20 mouse cellular contexts compared by ENCODE assay signal in the genomic region with DNA sequence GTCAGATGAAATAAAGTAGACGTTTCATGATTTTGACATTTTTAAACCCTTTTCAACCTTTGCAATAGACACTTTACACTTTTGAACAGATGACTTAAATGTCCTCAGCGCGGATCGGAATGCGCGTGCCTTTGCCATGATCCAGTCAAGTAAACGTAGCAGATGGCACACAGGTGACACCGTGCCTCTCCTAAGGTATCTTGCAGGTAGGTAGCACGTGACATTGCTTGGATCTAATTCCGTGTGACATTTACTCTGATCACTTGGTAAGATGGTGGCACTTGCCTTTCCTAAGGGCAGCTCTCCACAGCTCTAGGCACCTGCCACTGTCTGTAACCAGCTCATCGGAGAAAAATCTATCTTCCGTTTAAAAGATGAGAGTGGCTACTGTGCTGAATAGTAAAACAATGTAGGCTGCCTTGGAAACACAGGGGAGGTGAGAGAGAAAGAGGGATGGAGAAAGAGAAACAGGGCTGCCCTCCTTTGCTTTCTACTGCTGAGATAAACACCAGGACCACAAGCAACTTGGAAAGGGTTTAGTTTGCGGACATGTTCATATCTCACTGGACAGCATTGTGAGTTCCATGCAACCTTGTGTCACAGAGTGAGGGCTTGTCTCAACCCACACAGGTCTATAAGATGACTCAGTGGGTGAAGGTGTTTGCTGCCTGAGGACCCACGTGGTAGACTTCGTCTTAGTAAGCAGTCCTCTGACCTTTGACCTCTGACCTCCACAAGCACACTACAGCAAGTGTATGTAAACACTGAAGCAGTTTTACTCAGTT.
DNase-seq lines count a peak whose midpoint lies in the region; ATAC-seq and TF ChIP-seq lines count a peak whose summit lies in the region.
"Had no signal": no experiment of that assay in that cellular context is flagged by ENCODE, and none has a peak within 500 bp of the region (broad histone marks: within the 10 kb centered on the region; RNA-seq: fewer than 3 reads in every experiment).

No protein-coding gene starts in this region.

- 83% methylated on average over 15 of the region's 15 CpGs for WGBS in kidney, adult 2 months
- 78% methylated on average over 15 of the region's 15 CpGs for WGBS in hindbrain, embryonic 14.5 days
- whole genome bisulfite sequencing in lung, postnatal 0 days = 74% methylated on average over 15 of the region's 15 CpGs

- no peak overlapping the region for H3K27ac ChIP-seq in kidney, adult 2 months (ENCODE audit: insufficient read depth, low read depth, low read length)
- no peak overlapping the region for H3K27ac ChIP-seq in hindbrain, embryonic 14.5 days
- no peak overlapping the region for H3K27ac ChIP-seq in lung, postnatal 0 days (ENCODE audit: low read length)
- H3K27ac ChIP-seq: embryonic facial prominence, embryonic 12.5 days; forebrain, embryonic 12.5 days; heart, embryonic 13.5 days had no signal

- H3K9ac ChIP-seq in hindbrain, embryonic 14.5 days = no peak overlapping the region
- H3K9ac ChIP-seq in lung, postnatal 0 days (replicated peaks; ENCODE audit: low read depth) = no peak overlapping the region
- H3K9ac ChIP-seq: embryonic facial prominence, embryonic 12.5 days; forebrain, embryonic 12.5 days; heart, embryonic 13.5 days had no signal

- H3K4me1 ChIP-seq in megakaryocyte, embryonic 14.5 days = no peaks in the 10 kb centered on the region
- no peaks in the 10 kb centered on the region for H3K4me1 ChIP-seq in kidney, adult 2 months (ENCODE audit: control insufficient read depth, insufficient read depth, low read length)
- H3K4me1 ChIP-seq in hindbrain, embryonic 14.5 days (replicated peaks; ENCODE audit: control insufficient read depth, insufficient read depth, low read length) = no peaks in the 10 kb centered on the region
- H3K4me1 ChIP-seq in lung, postnatal 0 days (ENCODE audit: insufficient read depth, low read depth, low read length) = no peaks in the 10 kb centered on the region
- H3K4me1 ChIP-seq: embryonic facial prominence, embryonic 12.5 days; forebrain, embryonic 12.5 days; heart, embryonic 13.5 days had no signal

- no peak for ATAC-seq in megakaryocyte, adult 5-6 weeks (ENCODE audit: poor library complexity, severe bottlenecking)
- ATAC-seq in hindbrain, embryonic 14.5 days (ENCODE audit: low FRiP score) = no peak
- ATAC-seq in lung, postnatal 0 days = no peak
- ATAC-seq: forebrain, embryonic 16.5 days; hindbrain, embryonic 16.5 days; inflammation-experienced regulatory T-cells, adult 6 months had no signal

- no peaks in the 10 kb centered on the region for H3K27me3 ChIP-seq in megakaryocyte, embryonic 14.5 days (replicated peaks)
- H3K27me3 ChIP-seq in kidney, adult 2 months (replicated peaks; ENCODE audit: control insufficient read depth, insufficient read depth, low read length) = no peaks in the 10 kb centered on the region
- no peaks in the 10 kb centered on the region for H3K27me3 ChIP-seq in hindbrain, embryonic 14.5 days (ENCODE audit: control insufficient read depth, insufficient read depth, low read length)
- no peaks in the 10 kb centered on the region for H3K27me3 ChIP-seq in lung, postnatal 0 days (replicated peaks; ENCODE audit: insufficient read depth, low read length)
- H3K27me3 ChIP-seq: embryonic facial prominence, embryonic 12.5 days; forebrain, embryonic 12.5 days; heart, embryonic 13.5 days had no signal

- peak overlapping the region; percentile 70 for H3K4me3 ChIP-seq in megakaryocyte, embryonic 14.5 days (replicated peaks)
- H3K4me3 ChIP-seq in kidney, adult 2 months (ENCODE audit: insufficient read depth, low read depth, low read length) = no peak overlapping the region
- H3K4me3 ChIP-seq in hindbrain, embryonic 14.5 days (replicated peaks; ENCODE audit: low read length) = no peak overlapping the region
- H3K4me3 ChIP-seq in lung, postnatal 0 days (ENCODE audit: low read depth, low read length) = no peak overlapping the region
- H3K4me3 ChIP-seq: embryonic facial prominence, embryonic 12.5 days; forebrain, embryonic 12.5 days; heart, embryonic 13.5 days had no signal

- H3K36me3 ChIP-seq in megakaryocyte, embryonic 14.5 days (replicated peaks; ENCODE audit: low read length) = no peaks in the 10 kb centered on the region
- no peaks in the 10 kb centered on the region for H3K36me3 ChIP-seq in kidney, adult 2 months (ENCODE audit: control insufficient read depth, insufficient read depth, low read length)
- H3K36me3 ChIP-seq in hindbrain, embryonic 14.5 days (replicated peaks; ENCODE audit: control insufficient read depth, insufficient read depth) = no peaks in the 10 kb centered on the region
- no peaks in the 10 kb centered on the region for H3K36me3 ChIP-seq in lung, postnatal 0 days (ENCODE audit: insufficient read depth, low read length)
- H3K36me3 ChIP-seq: embryonic facial prominence, embryonic 12.5 days; forebrain, embryonic 12.5 days; G1E; heart, embryonic 13.5 days had no signal

- peaks cover 40% of the 10 kb centered on the region for H3K9me3 ChIP-seq in megakaryocyte, embryonic 14.5 days
- no peaks in the 10 kb centered on the region for H3K9me3 ChIP-seq in hindbrain, embryonic 14.5 days (ENCODE audit: control insufficient read depth, low read length)
- H3K9me3 ChIP-seq in lung, postnatal 0 days (ENCODE audit: low read length) = no peaks in the 10 kb centered on the region
- H3K9me3 ChIP-seq: embryonic facial prominence, embryonic 12.5 days; forebrain, embryonic 12.5 days; heart, embryonic 13.5 days had no signal

- no peak overlapping the region for H3K4me2 ChIP-seq in hindbrain, embryonic 14.5 days (replicated peaks)
- H3K4me2 ChIP-seq in lung, postnatal 0 days (replicated peaks; ENCODE audit: low read depth, low read length) = no peak overlapping the region
- H3K4me2 ChIP-seq: embryonic facial prominence, embryonic 12.5 days; forebrain, embryonic 12.5 days; heart, embryonic 13.5 days had no signal

- no peak for TF ChIP-seq CTCF in kidney, adult 2 months (conservative IDR thresholded peaks at IDR 0.05; ENCODE audit: insufficient read depth, insufficient read length, low read depth, low read length)
- no peak for TF ChIP-seq CTCF in lung, postnatal 0 days (IDR thresholded peaks at IDR 0.05)

- no peak for TF ChIP-seq POLR2A in kidney, adult 2 months (IDR thresholded peaks at IDR 0.05; ENCODE audit: low read depth, low read length)

- DNase-seq in embryo, embryonic 10 days (ENCODE audit: low spot score) = peak; percentile 33
- DNase-seq in embryo, embryonic 9.5 days (ENCODE audit: extremely low spot score) = peak; percentile 14
- DNase-seq in kidney, adult 2 months = no peak
- no peak for DNase-seq in hindbrain, embryonic 14.5 days (ENCODE audit: low spot score)
- DNase-seq in lung, postnatal 0 days (ENCODE audit: low spot score) = no peak
- DNase-seq: adrenal gland, postnatal 10 days; cerebellum, adult 11 months; cerebellum, adult 8-10 months; cerebellum, postnatal 25 days; gastrocnemius, postnatal 14 days; heart, postnatal 36 days had no signal

- no peak for TF ChIP-seq EP300 in lung, postnatal 0 days (IDR thresholded peaks at IDR 0.05)

Comparison
In these comparisons a context has a peak if more than half of its experiments do, and no peak if none do; other contexts are left out.
1. DNase-seq: peak in embryo, embryonic 10 days (single experiment) and embryo, embryonic 9.5 days (single experiment); none in kidney, adult 2 months (single experiment), hindbrain, embryonic 14.5 days (single experiment) and lung, postnatal 0 days (single experiment).